Mouse (Mus musculus): Measurements from ENCODE around the gene Ccdc177. TPM values are rescaled to one million over a fixed set of nuclear protein-coding genes. Genes with fewer than 3 reads are reported as not detected.

The Ccdc177 gene
- total and polyA plus RNA-seq, 3 experiments, result 0.11 TPM; not detected in 2

DNA sequence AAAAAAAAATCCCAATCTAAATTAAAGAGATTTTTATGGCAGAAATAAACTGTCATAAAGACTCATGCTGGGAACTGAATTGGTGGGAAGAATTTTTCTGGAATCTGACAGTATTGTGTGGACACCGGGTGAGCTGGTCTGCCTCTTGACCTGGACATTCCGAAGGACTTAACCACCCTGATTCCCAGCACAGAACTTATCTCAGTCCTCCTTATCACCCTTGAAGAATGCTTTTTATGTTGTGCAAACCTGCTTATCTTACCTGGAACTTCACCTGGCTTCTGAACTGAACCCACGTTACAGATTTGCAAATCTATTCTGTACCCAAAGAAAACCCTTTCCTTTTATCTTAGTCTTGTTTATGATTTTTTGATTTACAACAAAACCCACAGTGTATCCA is 21.7 kb upstream of the Ccdc177 start:
- Histone ChIP-seq H3K27me3 (ENCODE audit: insufficient read depth, low read length) (no peaks in the 10 kb centered on the region), H3K4me1 (ENCODE audit: insufficient read depth, low read depth, low read length) (peaks cover 82% of the 10 kb centered on the region), H3K36me3 (replicated peaks) (no peaks in the 10 kb centered on the region), H3K9me3 (replicated peaks) (no peaks in the 10 kb centered on the region), H3K4me3 (ENCODE audit: low read depth, low read length) (no peak overlapping the region)
- ATAC-seq (ENCODE audit: extremely low read depth, insufficient number of reproducible peaks, low FRiP score, poor library complexity, severe bottlenecking), result no peak
- DNase-seq (ENCODE audit: low spot score), result no peak
- no peak for TF ChIP-seq TAL1 (conservative IDR thresholded peaks at IDR 0.05; ENCODE audit: low read depth, low read length)

DNA sequence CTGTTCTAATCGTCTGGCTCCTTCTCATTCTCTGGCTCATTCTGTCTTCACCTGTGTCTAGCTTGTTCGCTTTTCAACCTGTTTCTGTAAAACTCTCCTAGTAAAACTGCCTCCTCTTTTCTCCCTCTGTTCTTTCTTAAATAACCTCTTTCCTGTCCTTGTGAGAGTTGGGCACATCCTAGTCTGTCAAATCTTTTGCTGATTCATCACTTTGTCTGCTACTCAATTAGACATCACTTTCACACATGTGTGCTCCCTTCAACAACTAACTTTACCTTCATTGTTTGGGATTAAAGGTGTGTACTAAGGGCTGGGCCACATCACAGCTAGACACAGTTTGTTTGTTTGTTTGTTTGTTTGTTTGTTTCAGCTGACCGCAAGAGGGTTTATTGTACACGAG is 19.3 kb upstream of the Ccdc177 start:
- TF ChIP-seq POLR2AphosphoS5 (IDR thresholded peaks at IDR 0.05; ENCODE audit: insufficient replicate concordance, low read depth, low read length), result no peak
- no peak for TF ChIP-seq TAL1 (conservative IDR thresholded peaks at IDR 0.05; ENCODE audit: low read depth, low read length)
- no peak for TF ChIP-seq GATA1 (IDR thresholded peaks at IDR 0.05; ENCODE audit: borderline replicate concordance, low read length)
- no peak for TF ChIP-seq CTCF (IDR thresholded peaks at IDR 0.05; ENCODE audit: low read depth, low read length)
- no peak for TF ChIP-seq GATA2 (IDR thresholded peaks at IDR 0.05; ENCODE audit: borderline replicate concordance, low read depth, low read length)
- Histone ChIP-seq H3K4me1 (ENCODE audit: insufficient read depth, low read depth, low read length) (peaks cover 87% of the 10 kb centered on the region), H3K36me3 (replicated peaks) (no peaks in the 10 kb centered on the region), H3K27me3 (ENCODE audit: insufficient read depth, low read length) (no peaks in the 10 kb centered on the region), H3K9me3 (replicated peaks) (no peaks in the 10 kb centered on the region), H3K4me3 (ENCODE audit: low read depth, low read length) (no peak overlapping the region)
- ATAC-seq (ENCODE audit: extremely low read depth, insufficient number of reproducible peaks, low FRiP score, poor library complexity, severe bottlenecking) (no peak), DNase-seq (ENCODE audit: low spot score) (no peak)

DNA sequence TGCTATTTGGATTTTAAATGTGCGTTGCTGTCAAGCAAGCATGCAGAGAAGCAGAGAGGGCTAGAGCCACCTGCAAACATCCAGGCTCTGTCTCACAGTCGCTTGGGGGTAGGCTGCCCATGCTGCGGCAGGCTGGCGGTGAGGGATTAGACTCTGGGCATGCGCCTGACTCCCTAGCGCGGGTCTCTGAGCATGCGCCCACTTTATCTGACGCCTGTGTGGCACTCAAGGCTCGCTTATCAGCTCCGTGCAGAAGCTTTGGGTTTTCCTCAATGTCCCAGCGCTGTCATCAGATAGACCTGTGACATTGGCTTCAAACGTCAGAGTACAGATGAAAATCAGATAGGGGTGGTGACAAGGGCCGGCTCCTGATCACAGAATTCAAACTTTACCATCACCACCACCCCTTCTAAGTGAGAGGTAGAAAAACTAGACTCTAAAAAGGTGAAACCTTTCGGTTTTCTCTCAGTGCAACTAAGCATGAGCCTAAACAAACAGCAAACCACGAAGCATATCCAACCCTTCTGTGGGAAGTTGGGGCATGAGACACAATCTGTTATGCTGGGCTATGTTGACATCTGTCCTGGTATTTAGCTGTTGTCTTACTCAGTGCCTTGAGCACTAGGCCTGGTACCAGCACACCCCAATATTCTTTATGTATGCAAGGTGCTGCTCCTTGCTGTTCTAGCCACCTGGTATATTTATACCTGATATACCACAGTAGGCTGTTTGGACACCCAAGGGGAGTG is 17.9 kb upstream of the Ccdc177 start:
- Histone ChIP-seq H3K36me3 (replicated peaks) (no peaks in the 10 kb centered on the region), H3K4me3 (ENCODE audit: low read depth, low read length) (peak overlapping the region; percentile 54; the same call in 1 of the 2 replicates), H3K9me3 (replicated peaks) (no peaks in the 10 kb centered on the region), H3K27me3 (ENCODE audit: insufficient read depth, low read length) (no peaks in the 10 kb centered on the region), H3K4me1 (ENCODE audit: insufficient read depth, low read depth, low read length) (peaks cover 88% of the 10 kb centered on the region)
- TF ChIP-seq POLR2AphosphoS5 (IDR thresholded peaks at IDR 0.05; ENCODE audit: insufficient replicate concordance, low read depth, low read length) (no peak), CTCF (IDR thresholded peaks at IDR 0.05; ENCODE audit: low read depth, low read length) (no peak), GATA2 (IDR thresholded peaks at IDR 0.05; ENCODE audit: borderline replicate concordance, low read depth, low read length) (peak; percentile 81), GATA1 (IDR thresholded peaks at IDR 0.05; ENCODE audit: borderline replicate concordance, low read length) (no peak), TAL1 (conservative IDR thresholded peaks at IDR 0.05; ENCODE audit: low read depth, low read length) (peak; percentile 100)
- ATAC-seq (ENCODE audit: extremely low read depth, insufficient number of reproducible peaks, low FRiP score, poor library complexity, severe bottlenecking) (peak; percentile 96), DNase-seq (ENCODE audit: low spot score) (peak; percentile 93)

DNA sequence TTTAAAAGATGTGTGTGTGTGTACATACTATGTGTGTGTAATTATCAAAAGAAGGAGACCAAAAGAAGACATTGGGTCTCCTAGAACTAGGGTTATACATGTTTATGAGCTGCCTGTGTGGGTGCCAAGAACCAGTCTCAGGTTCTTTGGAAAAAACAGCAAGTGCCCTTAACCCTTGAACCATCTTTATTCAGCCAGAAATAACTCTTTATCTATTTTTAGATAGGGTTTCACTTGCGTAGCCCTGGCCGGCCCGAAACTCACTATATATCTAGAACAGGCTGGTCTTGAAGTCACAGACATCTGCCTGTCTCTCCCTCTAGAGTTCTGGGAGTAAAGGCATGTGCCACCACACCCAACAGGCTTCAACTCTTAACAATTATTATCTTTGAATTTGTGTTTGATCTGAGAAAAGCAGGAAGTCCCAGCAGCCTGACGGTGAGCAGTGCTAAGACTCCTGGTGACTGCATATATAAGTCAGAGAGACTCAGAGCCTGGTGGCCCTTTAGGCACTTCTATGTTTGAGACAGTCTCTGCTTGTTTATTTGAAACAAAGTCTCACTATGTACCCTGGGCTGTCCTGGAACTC is 15.7 kb upstream of the Ccdc177 start:
- TF ChIP-seq GATA2 (IDR thresholded peaks at IDR 0.05; ENCODE audit: borderline replicate concordance, low read depth, low read length), result no peak
- TF ChIP-seq POLR2AphosphoS5 (IDR thresholded peaks at IDR 0.05; ENCODE audit: insufficient replicate concordance, low read depth, low read length), result no peak
- TF ChIP-seq CTCF (IDR thresholded peaks at IDR 0.05; ENCODE audit: low read depth, low read length), result no peak
- no peak for TF ChIP-seq TAL1 (conservative IDR thresholded peaks at IDR 0.05; ENCODE audit: low read depth, low read length)
- TF ChIP-seq GATA1 (IDR thresholded peaks at IDR 0.05; ENCODE audit: borderline replicate concordance, low read length), result no peak
- ATAC-seq (ENCODE audit: extremely low read depth, insufficient number of reproducible peaks, low FRiP score, poor library complexity, severe bottlenecking), result no peak
- H3K27me3 ChIP-seq (ENCODE audit: insufficient read depth, low read length), result no peaks in the 10 kb centered on the region
- no peaks in the 10 kb centered on the region for H3K9me3 ChIP-seq (replicated peaks)
- DNase-seq (ENCODE audit: low spot score), result no peak
- no peaks in the 10 kb centered on the region for H3K36me3 ChIP-seq (replicated peaks)
- peak overlapping the region; percentile 10; the same call in 1 of the 2 replicates for H3K4me3 ChIP-seq (ENCODE audit: low read depth, low read length)
- H3K4me1 ChIP-seq (ENCODE audit: insufficient read depth, low read depth, low read length), result peaks cover 85% of the 10 kb centered on the region

DNA sequence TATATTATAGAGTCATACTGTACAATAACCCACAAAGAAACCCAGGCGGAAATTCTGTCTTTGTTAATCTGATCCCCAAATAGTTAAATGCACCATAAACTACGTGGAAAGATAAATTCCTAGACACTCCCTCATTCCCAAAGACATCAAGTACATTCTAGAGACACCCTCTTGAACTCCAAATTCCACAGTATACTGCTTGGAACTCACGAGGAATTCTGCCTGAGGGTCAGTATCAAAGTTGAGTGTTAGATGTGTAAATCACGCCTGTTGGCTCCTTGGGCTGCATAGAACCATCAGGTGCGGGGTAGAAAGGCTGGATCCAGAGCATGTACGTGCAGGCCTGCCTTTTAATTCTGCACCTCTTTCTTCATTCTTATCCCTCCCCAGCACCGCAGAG is 14.3 kb upstream of the Ccdc177 start:
- H3K4me3 ChIP-seq (ENCODE audit: low read depth, low read length), result no peak overlapping the region
- peaks cover 78% of the 10 kb centered on the region for H3K4me1 ChIP-seq (ENCODE audit: insufficient read depth, low read depth, low read length)
- TF ChIP-seq CTCF (IDR thresholded peaks at IDR 0.05; ENCODE audit: low read depth, low read length), result no peak
- TF ChIP-seq TAL1 (conservative IDR thresholded peaks at IDR 0.05; ENCODE audit: low read depth, low read length), result no peak
- no peak for TF ChIP-seq GATA2 (IDR thresholded peaks at IDR 0.05; ENCODE audit: borderline replicate concordance, low read depth, low read length)
- TF ChIP-seq GATA1 (IDR thresholded peaks at IDR 0.05; ENCODE audit: borderline replicate concordance, low read length), result no peak
- TF ChIP-seq POLR2AphosphoS5 (IDR thresholded peaks at IDR 0.05; ENCODE audit: insufficient replicate concordance, low read depth, low read length), result no peak
- no peak for ATAC-seq (ENCODE audit: extremely low read depth, insufficient number of reproducible peaks, low FRiP score, poor library complexity, severe bottlenecking)
- H3K36me3 ChIP-seq (replicated peaks), result no peaks in the 10 kb centered on the region
- no peaks in the 10 kb centered on the region for H3K9me3 ChIP-seq (replicated peaks)
- H3K27me3 ChIP-seq (ENCODE audit: insufficient read depth, low read length), result no peaks in the 10 kb centered on the region
- no peak for DNase-seq (ENCODE audit: low spot score)

DNA sequence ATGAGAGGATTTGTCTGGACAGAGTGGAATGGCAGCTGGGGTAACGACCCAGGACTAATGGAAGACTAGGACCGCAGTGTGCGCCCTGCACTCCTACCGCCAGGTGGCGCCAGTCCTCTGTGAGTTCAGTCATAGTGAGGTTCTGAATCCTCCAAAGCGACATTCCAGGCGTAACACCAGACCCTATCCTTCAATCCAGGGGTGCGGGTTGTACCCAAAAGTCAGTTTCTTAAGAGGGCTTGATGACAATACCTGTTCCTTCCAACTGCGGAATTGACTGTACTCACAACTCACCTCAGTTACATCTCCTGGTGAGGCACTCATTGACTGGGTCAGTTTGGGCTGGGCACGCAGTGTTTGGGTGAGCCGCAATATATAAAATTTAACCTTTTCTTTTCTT is 9.2 kb upstream of the Ccdc177 start:
- H3K4me1 ChIP-seq (ENCODE audit: insufficient read depth, low read depth, low read length), result peaks cover 43% of the 10 kb centered on the region
- peak; percentile 74 for DNase-seq (ENCODE audit: low spot score)
- H3K27me3 ChIP-seq (ENCODE audit: insufficient read depth, low read length), result peaks cover 25% of the 10 kb centered on the region
- no peak for TF ChIP-seq GATA1 (IDR thresholded peaks at IDR 0.05; ENCODE audit: borderline replicate concordance, low read length)
- no peak for TF ChIP-seq POLR2AphosphoS5 (IDR thresholded peaks at IDR 0.05; ENCODE audit: insufficient replicate concordance, low read depth, low read length)
- peak; percentile 100 for TF ChIP-seq CTCF (IDR thresholded peaks at IDR 0.05; ENCODE audit: low read depth, low read length)
- no peak for TF ChIP-seq GATA2 (IDR thresholded peaks at IDR 0.05; ENCODE audit: borderline replicate concordance, low read depth, low read length)
- TF ChIP-seq TAL1 (conservative IDR thresholded peaks at IDR 0.05; ENCODE audit: low read depth, low read length), result no peak
- H3K36me3 ChIP-seq (replicated peaks), result no peaks in the 10 kb centered on the region
- ATAC-seq (ENCODE audit: extremely low read depth, insufficient number of reproducible peaks, low FRiP score, poor library complexity, severe bottlenecking), result peak; percentile 84
- peak overlapping the region; percentile 45; the same call in 1 of the 2 replicates for H3K4me3 ChIP-seq (ENCODE audit: low read depth, low read length)
- H3K9me3 ChIP-seq (replicated peaks), result no peaks in the 10 kb centered on the region
